Mouse (Mus musculus) MEL (cell line): ENCODE results near the gene Ywhah.

Experiments
- CTCF ChIP-seq, 3 experiments: IDR thresholded peaks in 2 of 3; conservative IDR thresholded peaks in 1 of 3; 2 replicates each; pipeline ENCODE4 v1.5.1; 2011 to 2012; ENCODE audit warnings: low read length in 3 of 3, low read depth in 2 of 3, mild to moderate bottlenecking in 2 of 3, improper control_type of control experiment in 1 of 3, inconsistent platforms in 1 of 3, mixed read lengths in 1 of 3, moderate library complexity in 1 of 3; ENCODE audit not compliant: control insufficient read depth in 1 of 3, insufficient read depth in 1 of 3, poor library complexity in 1 of 3, severe bottlenecking in 1 of 3
- RCOR1 ChIP-seq: IDR thresholded peaks from 2 replicates; pipeline ENCODE4 v1.6.1; 2012; ENCODE audit warnings: low read depth, mild to moderate bottlenecking, inconsistent platforms, low read length, improper control_type of control experiment

DNA sequence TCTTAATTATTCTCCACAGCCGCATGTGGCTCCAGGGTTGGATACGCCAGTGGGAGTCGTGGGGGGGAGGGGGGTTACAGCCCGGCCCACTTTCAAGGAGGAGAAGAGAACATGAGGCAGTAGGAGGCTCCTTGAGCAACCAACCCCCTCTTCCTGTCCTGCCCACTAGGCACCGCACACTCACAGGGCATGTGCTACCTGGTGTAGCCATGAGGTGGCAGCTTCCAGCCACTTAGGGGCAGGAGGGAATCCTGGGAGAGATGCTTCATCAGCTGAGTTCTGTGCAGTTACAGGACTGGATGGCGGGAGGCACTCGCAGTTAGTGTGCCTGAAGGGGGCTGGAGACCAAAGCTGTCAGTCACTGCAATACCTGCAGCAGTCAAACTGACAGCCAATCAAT is 15.5 kb downstream of the Ywhah start:
- peak; percentile 58 to 75 (median 63) for TF ChIP-seq CTCF (IDR thresholded peaks at IDR 0.05 in 2 of 3, conservative IDR thresholded peaks at IDR 0.05 in 1 of 3; ENCODE audit: control insufficient read depth in 1 of 3, insufficient read depth in 1 of 3, low read depth in 2 of 3, low read length in 3 of 3, poor library complexity in 1 of 3, severe bottlenecking in 1 of 3)
- no peak for TF ChIP-seq RCOR1
